In genomic region chr11:88240736-88241353, GRCm38 (mm10) we compare ENCODE assay signal across 9 mouse cellular contexts. TPM values are rescaled to one million over a fixed set of nuclear protein-coding genes. Genes with fewer than 3 reads are reported as not detected.
DNase-seq lines count a peak whose midpoint lies in the region; ATAC-seq lines count a peak whose summit lies in the region.
"Had no signal": no experiment of that assay in that cellular context is flagged by ENCODE, and none has a peak within 500 bp of the region (broad histone marks: within the 10 kb centered on the region; RNA-seq: fewer than 3 reads in every experiment).

No protein-coding gene starts in this region.

- H3K4me1 ChIP-seq in brown adipose tissue, adult 24 weeks (ENCODE audit: control insufficient read depth, insufficient read depth, insufficient read length, low read length), result no peaks in the 10 kb centered on the region
- peaks cover 52% of the 10 kb centered on the region for H3K4me1 ChIP-seq in midbrain, embryonic 13.5 days (replicated peaks)

- H3K4me2 ChIP-seq in midbrain, embryonic 13.5 days (replicated peaks), result peak overlapping the region; percentile 19

- H3K27ac ChIP-seq in brown adipose tissue, adult 24 weeks (replicated peaks; ENCODE audit: low read depth, low read length), result peak overlapping the region; percentile 39; the same call in 1 of the 2 replicates
- peak overlapping the region; percentile 79 for H3K27ac ChIP-seq in midbrain, embryonic 13.5 days

- no peaks in the 10 kb centered on the region for H3K9me3 ChIP-seq in midbrain, embryonic 13.5 days

- H3K4me3 ChIP-seq in brown adipose tissue, adult 24 weeks (ENCODE audit: insufficient read depth, low read depth, low read length), result no peak overlapping the region
- H3K4me3 ChIP-seq in midbrain, embryonic 13.5 days (replicated peaks), result no peak overlapping the region

- H3K36me3 ChIP-seq in midbrain, embryonic 13.5 days, result no peaks in the 10 kb centered on the region

- peak; percentile 42 for DNase-seq in ZHBTc4 (ENCODE audit: low read depth, low spot score)
- DNase-seq in forelimb bud, embryonic 11.5 days (ENCODE audit: low read depth, low spot score), result peak; percentile 69
- DNase-seq in lung, postnatal 4 days, result no peak
- no peak for DNase-seq in spleen, postnatal 10 days (ENCODE audit: low spot score in 2 of 2)
- DNase-seq in frontal cortex, postnatal 25 days (ENCODE audit: low spot score in 2 of 2), result no peak

- peak overlapping the region; percentile 41; the same call in 1 of the 2 replicates for H3K9ac ChIP-seq in midbrain, embryonic 13.5 days (replicated peaks)

- peak; percentile 80 for ATAC-seq in midbrain, embryonic 13.5 days

- no peaks in the 10 kb centered on the region for H3K27me3 ChIP-seq in midbrain, embryonic 13.5 days

- WGBS in midbrain, embryonic 13.5 days, result 2% methylated on average over 10 of the region's 10 CpGs

RNA-seq across cellular contexts. Expression of gene Mrps23, which starts 36.7 kb away (rescaled TPM):
- polyA plus RNA-seq in brown adipose tissue, adult 24 weeks (2012; ENCODE audit: insufficient read depth, insufficient read length, missing spikeins), result 150 and 192 TPM in 2 replicates
- polyA plus RNA-seq in midbrain, embryonic 13.5 days (2015; fragmentation: Nextera tagmentation; extraction: Ambion mirVana), result 68.6 and 69.8 TPM in 2 replicates

RNA-seq across cellular contexts. Expression of gene Ccdc182, which starts 53.0 kb away (rescaled TPM):
- not detected in 2 replicates for polyA plus RNA-seq in brown adipose tissue, adult 24 weeks (2012; ENCODE audit: insufficient read depth, insufficient read length, missing spikeins)
- 0.82 and 1.6 TPM in 2 replicates for polyA plus RNA-seq in midbrain, embryonic 13.5 days (2015; fragmentation: Nextera tagmentation; extraction: Ambion mirVana)
- polyA plus RNA-seq: liver, adult 2 months; small intestine, adult 2 months had no signal

Comparison
In these comparisons a context has a peak if more than half of its experiments do, and no peak if none do; other contexts are left out.
1. DNase-seq: peak in ZHBTc4 (single experiment) and forelimb bud, embryonic 11.5 days (single experiment); none in lung, postnatal 4 days (0 of 2), spleen, postnatal 10 days (0 of 2) and frontal cortex, postnatal 25 days (0 of 2).